Mouse (Mus musculus) MEL (cell line): Measurements from ENCODE around the gene Six4. TPM values are rescaled to one million over a fixed set of nuclear protein-coding genes. Genes with fewer than 3 reads are reported as not detected.

Source experiments
- DNase-seq: peaks from one replicate; pipeline ENCODE4 v3.0.0; 2011; ENCODE audit warnings: low read depth, low spot score
- H3K27ac ChIP-seq: 2 replicates; pipeline ENCODE4 v1.5.1; 2012; ENCODE audit warnings: low read depth, mild to moderate bottlenecking, control low read depth, low read length, moderate library complexity; ENCODE audit not compliant: control insufficient read depth
- H3K27me3 ChIP-seq, 2 experiments: fragments of 150-350 bp in 1 of 2; sonication (generic) in 1 of 2; 2 replicates each; pipeline ENCODE4 v1.6.1; 2012; ENCODE audit warnings: low read length in 2 of 2, mild to moderate bottlenecking in 2 of 2, improper control_type of control experiment in 1 of 2, moderate library complexity in 1 of 2; ENCODE audit not compliant: insufficient read depth in 2 of 2, control insufficient read depth in 1 of 2
- H3K36me3 ChIP-seq, 2 experiments: 2 replicates each; pipeline ENCODE4 v1.6.1; 2012 to 2014; ENCODE audit warnings: low read length in 2 of 2, improper control_type of control experiment in 1 of 2, inconsistent platforms in 1 of 2, mild to moderate bottlenecking in 1 of 2; ENCODE audit not compliant: insufficient read depth in 2 of 2, control insufficient read depth in 1 of 2
- H3K4me1 ChIP-seq, 2 experiments: fragments of 150-350 bp in 1 of 2; sonication (generic) in 1 of 2; 2 replicates each; pipeline ENCODE4 v1.6.1; 2012; ENCODE audit warnings: low read length in 2 of 2, improper control_type of control experiment in 1 of 2, mild to moderate bottlenecking in 1 of 2; ENCODE audit not compliant: insufficient read depth in 2 of 2, control insufficient read depth in 1 of 2
- H3K4me3 ChIP-seq, 2 experiments: fragments of 150-350 bp in 1 of 2; sonication (generic) in 1 of 2; 2 replicates each; pipeline ENCODE4 v1.5.1; 2012; ENCODE audit warnings: low read depth in 2 of 2, low read length in 2 of 2, mild to moderate bottlenecking in 2 of 2, moderate library complexity in 2 of 2, control low read depth in 1 of 2, improper control_type of control experiment in 1 of 2; ENCODE audit not compliant: control insufficient read depth in 1 of 2, insufficient read depth in 1 of 2
- H3K79me2 ChIP-seq: 2 replicates; pipeline ENCODE4 v1.6.1; 2012; ENCODE audit warnings: mild to moderate bottlenecking, low read length, moderate library complexity; ENCODE audit not compliant: control insufficient read depth, poor library complexity, insufficient read depth
- H3K9ac ChIP-seq: 2 replicates; pipeline ENCODE4 v1.6.1; 2012; ENCODE audit warnings: low read depth, mild to moderate bottlenecking, control low read depth, low read length, moderate library complexity; ENCODE audit not compliant: control insufficient read depth, poor library complexity, severe bottlenecking
- H3K9me3 ChIP-seq: fragments of 150-350 bp; sonication (generic); replicated peaks from 2 replicates; pipeline ENCODE4 v1.6.1; 2012; ENCODE audit warnings: mild to moderate bottlenecking, low read length, improper control_type of control experiment, moderate library complexity; ENCODE audit not compliant: insufficient read depth
- BHLHE40 ChIP-seq: IDR thresholded peaks from 2 replicates; pipeline ENCODE4 v1.6.1; 2012; ENCODE audit warnings: low read depth, mild to moderate bottlenecking, inconsistent platforms, low read length, improper control_type of control experiment, borderline replicate concordance
- CHD1 ChIP-seq: IDR thresholded peaks from 2 replicates; pipeline ENCODE4 v1.6.1; 2012; ENCODE audit warnings: low read depth, mild to moderate bottlenecking, inconsistent platforms, low read length, improper control_type of control experiment
- CTCF ChIP-seq, 3 experiments: IDR thresholded peaks in 2 of 3; conservative IDR thresholded peaks in 1 of 3; 2 replicates each; pipeline ENCODE4 v1.5.1; 2011 to 2012; ENCODE audit warnings: low read length in 3 of 3, low read depth in 2 of 3, mild to moderate bottlenecking in 2 of 3, improper control_type of control experiment in 1 of 3, inconsistent platforms in 1 of 3, mixed read lengths in 1 of 3, moderate library complexity in 1 of 3; ENCODE audit not compliant: control insufficient read depth in 1 of 3, insufficient read depth in 1 of 3, poor library complexity in 1 of 3, severe bottlenecking in 1 of 3
- EP300 ChIP-seq, 2 experiments: IDR thresholded peaks; 2 replicates each; pipeline ENCODE4 v1.6.1; 2011; ENCODE audit warnings: improper control_type of control experiment in 2 of 2, low read length in 2 of 2, low read depth in 1 of 2, mild to moderate bottlenecking in 1 of 2
- GATA1 ChIP-seq: IDR thresholded peaks from 2 replicates; pipeline ENCODE4 v1.6.1; 2011; ENCODE audit warnings: low read depth, low read length, improper control_type of control experiment
- JUND ChIP-seq: IDR thresholded peaks from 2 replicates; pipeline ENCODE4 v1.6.1; 2011; ENCODE audit warnings: low read depth, mild to moderate bottlenecking, improper control_type of control experiment, low read length
- MEF2A ChIP-seq: IDR thresholded peaks from 2 replicates; pipeline ENCODE4 v1.6.1; 2014; ENCODE audit warnings: low read depth, mild to moderate bottlenecking, inconsistent platforms, low read length, improper control_type of control experiment; ENCODE audit not compliant: poor library complexity, insufficient replicate concordance, severe bottlenecking; ENCODE audit errors: extremely low read depth
- MXI1 ChIP-seq: IDR thresholded peaks from 2 replicates; pipeline ENCODE4 v1.6.1; 2011; ENCODE audit warnings: mild to moderate bottlenecking, low read depth, low read length, improper control_type of control experiment
- POLR2AphosphoS2 ChIP-seq: IDR thresholded peaks from 2 replicates; pipeline ENCODE4 v1.6.1; 2011; ENCODE audit warnings: low read length, improper control_type of control experiment
- POLR2AphosphoS5 ChIP-seq: IDR thresholded peaks from 2 replicates; pipeline ENCODE4 v1.6.1; 2012; ENCODE audit warnings: low read depth, borderline replicate concordance, mild to moderate bottlenecking, inconsistent platforms, low read length, moderate library complexity, mixed read lengths
- RCOR1 ChIP-seq: IDR thresholded peaks from 2 replicates; pipeline ENCODE4 v1.6.1; 2012; ENCODE audit warnings: low read depth, mild to moderate bottlenecking, inconsistent platforms, low read length, improper control_type of control experiment
- SMC3 ChIP-seq: IDR thresholded peaks from 2 replicates; pipeline ENCODE4 v1.6.1; 2011; ENCODE audit warnings: low read depth, low read length, improper control_type of control experiment
- TBP ChIP-seq: IDR thresholded peaks from 2 replicates; pipeline ENCODE4 v1.8.0; 2011; ENCODE audit warnings: low read depth, low read length, improper control_type of control experiment
- USF2 ChIP-seq, 2 experiments: IDR thresholded peaks; 2 replicates each; pipeline ENCODE4 v1.6.1; 2011 to 2012; ENCODE audit warnings: improper control_type of control experiment in 2 of 2, low read length in 2 of 2, borderline replicate concordance in 1 of 2, inconsistent platforms in 1 of 2, low read depth in 1 of 2, mild to moderate bottlenecking in 1 of 2; ENCODE audit not compliant: insufficient read depth in 1 of 2
- ZKSCAN1 ChIP-seq: IDR thresholded peaks from 2 replicates; pipeline ENCODE4 v1.6.1; 2012; ENCODE audit warnings: low read depth, mild to moderate bottlenecking, inconsistent platforms, low read length, improper control_type of control experiment, moderate library complexity
- ZMIZ1 ChIP-seq: IDR thresholded peaks from 2 replicates; pipeline ENCODE4 v1.6.1; 2012; ENCODE audit warnings: low read depth, mild to moderate bottlenecking, inconsistent platforms, low read length, improper control_type of control experiment, moderate library complexity
- ZNF384 ChIP-seq: IDR thresholded peaks from 2 replicates; pipeline ENCODE4 v1.6.1; 2012; ENCODE audit warnings: low read depth, mild to moderate bottlenecking, inconsistent platforms, low read length, improper control_type of control experiment
- polyA plus RNA-seq, 2 experiments: library from polyadenylated mRNA; stranded (reverse) in 1 of 2; unstranded in 1 of 2; fragments of >175 nt in 1 of 2; fragments of >200 nt in 1 of 2; gene quantifications; 2 replicates each; pipeline versions ENCODE4 v1.2.1 to v1.2.4; 2012; ENCODE audit warnings: low replicate concordance in 2 of 2, low read depth in 1 of 2; ENCODE audit not compliant: insufficient read length in 2 of 2, insufficient read depth in 1 of 2, missing spikeins in 1 of 2
- total RNA-seq: library from RNA; depleted of rRNA; stranded (reverse); fragments of 300-350 nt; gene quantifications from 2 replicates; pipeline ENCODE4 v1.2.3, GENCODE M21; 2012; rRNA removed

Six4 gene
- total RNA-seq (not detected in 2 replicates), polyA plus RNA-seq (not detected)

GRCm38 (mm10) chr12:73113196-73113595 is at the start of gene Six4:
Six4 (minus strand) TSS chr12:73113456.
- no peaks in the 10 kb centered on the region for H3K9me3 ChIP-seq
- no peaks in the 10 kb centered on the region; a peak in 1 of 4 replicates for H3K27me3 ChIP-seq
- H3K4me1 ChIP-seq, result no peaks in the 10 kb centered on the region
- no peak within 1 kb of the TSS for H3K27ac ChIP-seq
- DNase-seq, result no peak
- TF ChIP-seq JUND (no peak), ZMIZ1 (no peak), ZKSCAN1 (no peak), EP300 (IDR thresholded peaks at IDR 0.05; ENCODE audit: low read depth in 1 of 2, low read length in 2 of 2) (no peak), TBP (no peak), CHD1 (no peak), BHLHE40 (no peak), POLR2AphosphoS2 (no peak), MEF2A (no peak)
- H3K4me3 ChIP-seq, result no peak within 1 kb of the TSS
- no peaks in the 10 kb centered on the region for H3K36me3 ChIP-seq
- no peak within 1 kb of the TSS for H3K9ac ChIP-seq
- no peaks in the 10 kb centered on the region for H3K79me2 ChIP-seq

DNA sequence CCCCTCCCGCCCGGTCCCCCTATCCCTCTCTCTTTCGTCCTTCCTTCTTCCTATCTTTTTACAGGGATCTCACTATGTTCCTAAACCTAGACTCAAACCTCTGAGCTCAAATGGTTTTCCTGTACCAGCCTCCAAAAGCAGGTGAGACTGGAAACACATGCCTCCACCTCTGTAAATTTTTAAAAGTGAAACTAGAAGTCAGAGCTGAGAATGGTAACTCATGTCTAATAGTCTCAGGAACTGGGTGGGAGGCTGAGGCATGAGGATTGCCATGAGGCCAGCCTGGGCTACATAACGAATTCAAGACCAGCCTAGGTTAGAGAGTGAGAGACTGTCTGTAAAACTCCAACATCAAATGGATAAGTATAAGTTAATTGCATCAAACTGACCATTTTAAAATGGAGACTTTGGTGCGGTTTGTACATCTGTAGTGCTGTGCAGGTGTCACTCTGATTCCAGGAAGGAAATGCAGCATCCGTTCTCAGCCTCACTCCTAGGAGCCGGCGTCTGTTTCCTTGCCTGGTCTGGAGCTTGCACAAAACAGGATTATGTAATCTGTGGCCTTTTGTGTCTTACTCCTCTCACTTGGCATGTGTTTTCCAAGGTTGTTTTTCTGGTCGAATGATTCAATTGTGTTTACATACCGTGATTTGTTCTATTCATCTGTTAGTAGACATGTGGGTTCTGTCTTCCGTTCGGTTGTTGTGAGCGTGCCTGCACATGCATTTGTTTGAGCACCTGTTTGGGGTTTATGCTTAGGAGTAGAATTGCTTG is 49.3 kb upstream of the Six4 start:
- H3K27ac ChIP-seq, result no peak overlapping the region
- no peaks in the 10 kb centered on the region for H3K4me1 ChIP-seq
- H3K9ac ChIP-seq, result no peak overlapping the region
- no peaks in the 10 kb centered on the region for H3K79me2 ChIP-seq
- H3K27me3 ChIP-seq, result no peaks in the 10 kb centered on the region
- no peaks in the 10 kb centered on the region; a peak in 1 of 4 replicates for H3K36me3 ChIP-seq
- TF ChIP-seq ZMIZ1, result no peak
- TF ChIP-seq TBP, result no peak
- no peak for TF ChIP-seq CTCF (IDR thresholded peaks at IDR 0.05 in 2 of 3, conservative IDR thresholded peaks at IDR 0.05 in 1 of 3; ENCODE audit: control insufficient read depth in 1 of 3, insufficient read depth in 1 of 3, low read depth in 2 of 3, low read length in 3 of 3, poor library complexity in 1 of 3, severe bottlenecking in 1 of 3)
- TF ChIP-seq GATA1, result no peak
- no peak for TF ChIP-seq ZNF384
- TF ChIP-seq CHD1, result no peak
- TF ChIP-seq USF2 (IDR thresholded peaks at IDR 0.05; ENCODE audit: borderline replicate concordance in 1 of 2, insufficient read depth in 1 of 2, low read depth in 1 of 2, low read length in 2 of 2), result no peak
- no peak for TF ChIP-seq RCOR1
- TF ChIP-seq POLR2AphosphoS2, result no peak
- no peak for TF ChIP-seq EP300 (IDR thresholded peaks at IDR 0.05; ENCODE audit: low read depth in 1 of 2, low read length in 2 of 2)
- no peak for TF ChIP-seq SMC3
- no peak for TF ChIP-seq POLR2AphosphoS5
- TF ChIP-seq MXI1, result no peak
- no peak for DNase-seq
- no peaks in the 10 kb centered on the region for H3K9me3 ChIP-seq
- no peak overlapping the region for H3K4me3 ChIP-seq
